Mouse (Mus musculus) spleen, postnatal 14 days (tissue): Measurements from ENCODE around the gene Tex36.

Experiments
- DNase-seq, 2 experiments: peaks; one replicate each; pipeline ENCODE4 v3.0.0; 2021 to 2022; ENCODE audit warnings: low spot score in 2 of 2

Tex36 gene

DNA sequence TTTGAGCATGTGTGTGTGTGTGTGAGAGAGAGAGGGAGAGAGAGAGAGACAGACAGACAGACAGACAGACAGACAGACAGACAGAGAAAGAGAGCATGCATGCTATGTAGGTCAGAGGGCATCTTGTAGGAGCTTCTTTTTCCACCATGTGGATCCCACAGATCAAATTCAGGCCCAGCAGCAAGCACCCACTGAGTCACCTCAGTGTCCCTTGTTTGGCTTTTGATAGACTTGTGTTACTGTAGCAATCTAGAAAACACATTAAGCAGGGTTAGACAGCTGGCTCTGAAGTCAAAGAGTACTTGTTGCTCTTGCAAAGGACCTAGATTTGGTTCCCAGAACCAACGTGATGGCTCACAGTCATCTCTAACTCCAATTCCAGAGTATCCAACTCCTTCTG is 10.2 kb downstream of the Tex36 start:
- no peak for DNase-seq

DNA sequence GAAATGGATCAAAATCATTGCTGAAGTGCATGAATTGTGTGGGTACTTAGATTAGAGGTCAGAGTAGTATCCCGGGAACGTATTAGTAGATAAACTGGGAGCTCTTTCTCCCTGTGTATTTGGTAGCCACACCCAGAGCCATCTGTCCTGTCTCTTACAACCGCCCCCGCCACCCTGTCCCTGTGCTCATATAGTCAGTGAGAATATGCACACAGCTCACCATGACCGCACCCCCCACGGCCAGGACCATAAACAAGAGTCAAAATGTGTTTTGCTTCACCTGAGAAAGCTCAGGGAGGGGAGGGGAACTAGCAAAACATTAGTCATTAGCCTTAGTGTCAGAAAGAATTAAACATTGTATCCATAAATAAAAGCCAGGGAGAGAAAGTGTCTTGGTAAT is 18.7 kb downstream of the Tex36 start:
- no peak for DNase-seq

DNA sequence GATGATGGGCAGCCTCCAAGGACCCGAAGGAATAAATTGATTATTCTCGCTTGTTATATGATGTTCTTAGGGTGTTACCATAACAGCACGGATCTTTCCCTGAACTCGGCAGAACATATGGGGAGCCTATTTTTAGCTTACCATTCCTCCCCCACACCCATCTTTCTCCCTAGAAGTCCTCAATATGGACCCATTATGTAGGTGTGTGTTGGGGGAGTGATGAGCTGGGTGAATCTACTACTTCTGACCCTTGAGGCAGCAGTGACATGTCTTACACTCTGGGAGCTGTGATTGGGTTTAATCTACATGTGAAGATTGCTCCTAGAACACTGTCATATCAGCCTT is 21.7 kb downstream of the Tex36 start:
- DNase-seq, result no peak

DNA sequence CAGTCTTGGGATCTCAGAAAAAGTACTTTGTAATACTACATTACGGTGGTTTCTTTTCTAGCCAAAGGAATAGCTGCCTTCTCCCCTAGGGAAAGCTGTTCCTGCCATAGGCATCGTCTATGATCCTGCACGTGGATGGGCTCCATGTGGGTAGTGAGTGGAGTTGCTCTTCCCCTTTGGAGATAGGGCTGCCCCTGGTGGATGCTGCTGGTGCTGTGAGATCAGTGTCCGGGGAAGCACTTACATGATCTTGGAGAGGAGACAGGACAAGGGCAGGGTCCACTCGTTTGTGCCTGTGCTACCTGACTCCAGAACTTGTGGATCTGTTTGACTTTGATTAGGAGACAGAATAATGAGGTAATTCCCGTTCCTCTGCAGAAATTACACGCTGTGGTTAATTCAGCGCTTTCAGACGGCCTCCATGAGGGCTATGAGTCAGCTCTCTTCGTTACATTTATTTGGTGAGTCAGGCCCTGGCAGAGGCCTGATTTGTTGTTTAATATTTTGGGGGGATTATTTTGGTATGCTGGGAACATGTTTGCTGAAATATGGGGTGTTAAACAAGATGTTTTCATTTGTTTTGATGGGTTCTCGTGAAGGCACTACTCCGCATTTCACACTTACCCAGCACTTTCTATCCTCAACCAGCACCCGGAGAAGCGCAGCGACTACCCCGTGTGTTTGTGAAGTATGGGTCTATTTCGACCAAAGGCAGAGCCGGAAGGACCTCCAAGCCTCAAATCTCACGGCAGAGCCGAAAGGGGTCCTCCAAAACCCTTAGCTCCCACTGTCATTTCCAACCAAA is 22.3 kb downstream of the Tex36 start:
- DNase-seq, result no peak

DNA sequence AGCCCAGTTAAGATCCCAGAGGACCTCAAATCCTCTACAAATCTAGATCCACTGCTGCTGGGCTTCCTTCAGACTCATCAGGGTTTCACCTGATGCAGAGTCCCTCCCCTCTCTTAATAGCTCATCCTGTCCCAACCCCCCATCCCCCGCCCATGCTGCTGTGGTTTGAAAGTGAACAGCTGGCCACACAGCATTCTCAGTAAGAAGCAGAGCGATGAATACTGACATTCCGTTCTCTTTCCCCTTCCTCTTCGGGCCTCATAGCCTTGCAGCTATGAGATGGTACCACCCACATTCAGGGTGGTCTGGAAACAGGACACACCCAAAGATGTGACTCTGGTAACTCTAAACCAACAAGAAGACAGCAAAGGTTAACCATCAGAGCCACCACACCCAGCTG is 25.1 kb downstream of the Tex36 start:
- DNase-seq, result no peak

DNA sequence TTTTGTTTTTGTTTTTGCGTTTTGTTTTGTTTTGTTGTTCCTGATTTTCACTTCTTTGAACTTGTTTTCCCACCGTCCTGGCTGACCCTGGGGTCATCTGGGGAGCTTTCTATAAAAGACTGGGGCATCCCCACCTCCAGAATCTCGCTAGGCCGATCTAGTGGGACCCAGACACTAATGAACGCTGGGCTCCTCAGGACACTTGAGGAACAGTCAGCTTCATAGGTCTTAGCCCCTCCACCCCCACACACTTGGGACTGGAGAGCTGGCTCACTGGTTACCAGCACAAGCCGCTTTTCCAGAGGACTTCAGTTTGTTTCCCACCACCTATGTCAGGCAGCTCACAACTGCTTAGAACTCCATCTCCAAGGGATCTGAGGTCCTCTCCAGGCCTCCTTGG is 25.7 kb downstream of the Tex36 start:
- DNase-seq, result no peak

DNA sequence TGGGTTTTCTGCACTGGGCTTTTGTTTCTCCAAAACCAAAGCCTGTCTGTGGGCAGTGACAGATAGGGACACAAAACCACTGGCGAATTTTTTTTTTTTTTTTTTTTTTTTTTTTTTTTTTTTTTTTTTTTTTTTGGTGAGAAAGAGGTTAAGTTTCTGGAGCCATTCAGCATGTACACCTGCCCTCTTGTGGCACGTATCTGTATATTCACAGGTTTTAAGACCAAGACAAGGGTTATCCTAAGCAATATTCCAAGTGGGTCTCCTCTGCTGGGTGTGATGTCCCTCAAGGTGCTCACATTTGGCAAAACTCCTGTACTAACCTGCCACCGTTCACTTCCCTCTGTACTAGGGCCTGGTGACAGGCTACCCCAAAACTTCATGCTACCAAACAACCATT is 30.0 kb downstream of the Tex36 start:
- DNase-seq, result no peak

DNA sequence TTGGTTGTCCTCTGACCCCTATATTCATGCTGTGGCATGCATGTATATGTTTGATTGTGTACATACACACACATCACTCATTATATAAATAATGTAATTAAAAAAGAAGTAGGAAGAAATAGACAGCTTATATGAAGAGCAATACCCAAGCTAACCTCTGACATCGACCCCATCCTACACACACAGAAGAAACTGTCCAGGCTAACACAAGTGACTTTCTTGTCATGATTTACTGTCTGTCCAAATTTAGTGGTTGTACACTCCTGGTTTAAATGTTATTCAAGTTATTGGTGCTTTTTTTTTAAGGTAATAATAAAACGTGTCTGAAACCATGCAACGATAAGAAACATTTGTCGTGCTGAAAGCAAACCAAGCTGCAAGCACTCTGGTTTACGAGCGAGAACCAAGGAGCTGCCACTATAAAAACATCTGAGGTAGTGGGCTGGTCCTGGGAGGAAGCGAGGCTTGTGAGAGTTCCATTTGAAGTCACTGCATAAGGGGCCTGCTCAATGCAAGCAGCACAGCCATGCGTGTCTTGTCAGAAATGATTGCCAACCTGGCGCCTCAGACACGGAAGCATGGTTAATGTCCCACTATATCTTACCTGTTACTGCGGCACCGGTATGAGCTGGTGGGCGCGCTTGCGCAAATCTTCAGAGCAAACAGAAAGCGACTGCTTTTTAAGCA is 32.6 kb downstream of the Tex36 start:
- DNase-seq, result no peak

DNA sequence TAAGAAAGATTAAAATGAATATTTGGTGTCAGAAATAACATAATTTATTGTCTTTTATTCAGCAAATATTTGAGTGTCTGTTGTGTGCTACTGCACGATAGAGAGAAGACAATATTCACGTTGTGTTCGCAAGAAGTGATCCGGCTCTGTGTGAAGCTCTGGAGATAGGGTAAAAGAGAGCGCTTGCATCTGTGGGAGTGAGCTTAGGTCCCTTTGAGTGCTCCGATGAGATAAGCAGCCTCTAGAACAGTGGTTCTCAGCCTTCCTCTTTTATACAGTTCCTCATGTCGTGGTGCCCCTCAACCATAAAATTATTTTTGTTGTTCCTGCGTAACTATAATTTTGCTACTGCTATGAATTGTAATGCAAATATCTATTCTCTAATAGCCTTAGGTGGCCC is 37.4 kb downstream of the Tex36 start:
- no peak for DNase-seq

DNA sequence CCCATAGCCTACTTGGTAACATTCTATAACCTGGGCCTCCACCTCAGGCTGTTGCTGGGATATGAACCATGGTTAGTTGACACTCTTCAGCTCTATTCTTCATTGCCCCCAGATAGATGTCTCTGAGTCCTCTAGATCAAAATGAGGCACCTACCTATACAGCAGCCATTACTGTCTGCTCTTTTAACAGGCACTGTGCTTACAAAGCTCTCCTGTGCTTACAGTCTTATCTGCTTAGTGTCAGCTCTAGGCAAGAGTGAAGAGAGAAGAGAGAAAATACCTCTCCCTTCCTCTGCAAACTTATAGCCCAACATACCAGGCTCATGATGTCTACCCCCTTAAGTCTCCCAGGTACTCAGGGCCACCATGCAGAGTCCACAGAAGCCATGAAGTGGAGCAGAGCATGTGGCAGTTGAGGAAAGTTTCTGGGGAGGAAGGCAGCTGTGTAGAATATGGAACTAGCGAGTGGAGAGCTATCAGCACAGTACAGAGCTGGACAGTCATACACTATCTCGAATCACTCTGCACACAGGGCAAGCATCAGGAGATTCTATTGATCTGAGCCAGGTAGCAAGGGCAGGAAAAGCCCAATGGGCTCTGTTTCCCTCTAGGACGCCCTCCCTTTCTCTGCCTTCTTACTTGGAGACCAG is 38.7 kb downstream of the Tex36 start:
- no peak for DNase-seq

DNA sequence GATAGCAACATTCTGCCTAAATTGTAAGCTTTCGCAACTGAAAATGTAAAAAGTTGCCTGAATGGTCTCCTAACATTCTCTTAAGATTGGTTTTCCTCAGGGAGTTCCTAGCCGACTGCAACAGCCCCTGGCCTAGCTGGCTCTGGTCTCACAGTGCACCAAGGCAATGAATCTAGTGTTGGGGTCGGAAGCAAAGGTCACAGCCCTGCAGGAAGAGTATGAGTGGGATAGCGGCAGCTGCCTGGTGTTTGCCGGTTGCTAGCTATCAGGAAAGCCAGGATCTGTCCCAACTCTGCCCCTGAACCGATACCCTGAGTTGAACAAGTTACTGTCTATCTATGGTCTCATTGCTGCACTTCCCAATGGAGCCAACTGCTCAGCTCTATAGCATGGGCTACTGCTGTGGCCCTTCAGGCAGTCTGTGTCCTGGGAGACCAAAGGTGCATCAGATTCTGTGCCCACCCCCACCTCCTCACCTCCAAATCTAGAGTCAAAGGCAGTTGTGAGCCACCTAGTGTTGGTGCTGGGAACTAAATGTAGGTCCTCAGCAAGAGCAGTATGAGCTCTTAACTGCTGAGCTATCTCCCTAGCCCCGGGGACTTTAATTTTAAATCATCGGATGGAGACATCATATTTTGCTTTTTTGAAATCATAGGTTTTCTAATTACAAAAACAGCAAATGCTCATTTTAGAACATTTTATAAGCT is 46.0 kb downstream of the Tex36 start:
- no peak for DNase-seq

DNA sequence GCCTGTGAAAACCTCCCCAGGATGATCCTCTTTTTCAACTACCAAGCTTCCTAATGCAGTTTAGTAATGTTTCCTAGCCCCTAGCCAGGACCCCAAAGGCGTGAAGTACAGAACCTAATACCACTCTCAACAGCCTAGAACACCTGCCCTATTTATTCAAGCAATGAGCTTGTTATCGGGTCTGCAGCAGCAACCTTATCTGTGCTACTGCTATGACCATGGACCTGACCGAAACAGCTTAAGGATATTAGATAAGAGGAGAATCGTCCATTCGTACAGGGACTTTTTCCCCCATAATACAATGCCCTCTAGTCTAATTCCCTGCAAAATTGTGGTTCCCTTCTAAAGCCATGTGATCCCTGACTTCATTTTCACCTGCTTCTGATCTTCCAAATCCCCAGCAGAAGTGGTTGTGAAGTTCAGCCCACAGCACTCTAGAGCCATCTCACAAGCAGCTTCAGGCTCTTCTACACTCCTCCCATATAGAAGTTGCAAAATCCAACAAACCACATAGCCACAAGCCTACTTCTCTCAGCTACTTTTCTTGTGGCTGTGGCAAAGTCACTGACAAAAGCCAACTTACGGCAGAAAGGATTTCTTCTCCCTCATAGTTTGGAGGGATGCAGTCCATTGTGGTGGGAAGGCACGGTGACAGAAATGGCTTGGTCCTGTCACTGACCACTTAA is 49.5 kb downstream of the Tex36 start:
- DNase-seq, result no peak

DNA sequence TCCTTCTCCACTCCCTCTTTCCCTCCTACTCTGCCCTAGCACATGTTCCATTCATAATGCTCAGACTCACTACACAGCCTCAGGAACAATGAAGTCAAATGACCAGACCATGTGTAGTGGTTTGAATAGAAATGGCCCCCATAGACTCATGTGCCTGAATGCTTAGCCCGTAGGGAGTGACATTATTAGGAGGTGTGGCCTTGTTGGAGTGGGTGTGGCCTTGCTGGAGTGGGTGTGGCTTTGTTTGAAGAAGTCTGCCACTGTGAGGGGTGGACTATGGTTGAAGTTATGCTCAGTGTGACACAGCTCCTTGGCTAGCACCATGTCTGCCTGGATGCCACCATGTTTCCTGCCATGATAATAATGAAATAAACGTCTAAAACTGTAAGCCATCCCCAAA is 51.0 kb downstream of the Tex36 start:
- DNase-seq, result no peak

DNA sequence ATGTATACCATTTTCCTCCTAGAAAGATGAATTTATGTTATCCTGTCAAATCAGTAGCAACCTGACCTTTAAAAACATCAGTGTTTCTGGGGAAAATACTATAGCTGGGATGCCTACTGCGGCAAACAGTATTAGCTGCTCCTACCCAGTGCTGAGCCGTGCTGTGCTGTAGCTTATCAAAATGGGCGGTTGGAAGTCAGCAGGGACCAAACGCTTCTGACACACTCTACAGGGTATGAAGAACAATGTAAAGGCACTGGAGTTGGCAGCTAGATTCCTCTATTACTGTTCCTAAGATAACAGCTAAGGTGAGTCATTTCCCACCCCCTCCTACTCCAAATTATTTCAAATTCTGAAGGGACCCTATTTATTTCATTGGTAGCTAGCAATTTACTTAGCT is 53.5 kb downstream of the Tex36 start:
- DNase-seq, result no peak

DNA sequence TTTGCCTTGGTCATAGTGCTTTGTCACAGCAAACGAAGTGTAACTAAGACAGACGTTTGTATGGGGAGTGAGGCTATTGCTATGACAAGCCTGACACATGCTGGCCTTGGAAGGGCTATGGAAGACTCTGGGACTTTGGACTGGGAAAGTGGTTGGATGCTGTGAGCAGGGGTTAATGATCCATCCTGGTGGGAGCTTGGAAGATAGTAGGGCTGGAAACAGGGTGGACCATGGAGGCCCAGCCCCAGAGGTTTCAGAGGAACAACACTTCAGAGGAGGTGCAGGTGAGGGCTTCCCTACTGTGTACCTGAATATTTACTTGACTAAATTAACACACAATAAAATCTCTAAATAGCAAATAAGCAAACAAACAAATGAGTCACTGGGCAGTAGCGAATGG is 56.3 kb downstream of the Tex36 start:
- no peak for DNase-seq

DNA sequence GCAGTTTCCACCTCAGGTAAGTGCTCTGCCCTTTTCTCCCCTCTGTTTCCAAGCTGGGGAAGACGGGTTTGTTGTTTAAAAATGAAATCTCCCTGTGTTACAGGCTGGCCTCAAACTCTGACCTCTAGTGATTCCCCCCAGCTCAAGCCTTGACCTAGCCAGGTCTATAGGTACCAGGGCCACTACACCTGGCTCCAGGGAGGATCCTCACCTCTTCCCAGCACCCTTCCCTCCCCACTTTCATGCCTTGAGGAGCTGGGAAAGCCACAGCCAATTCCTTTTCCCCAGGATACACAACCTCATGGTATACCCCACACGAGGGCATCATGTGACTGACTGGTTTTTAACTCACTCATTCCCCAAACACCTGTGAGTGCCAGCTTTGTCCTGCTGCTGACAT is 57.0 kb downstream of the Tex36 start:
- no peak for DNase-seq

DNA sequence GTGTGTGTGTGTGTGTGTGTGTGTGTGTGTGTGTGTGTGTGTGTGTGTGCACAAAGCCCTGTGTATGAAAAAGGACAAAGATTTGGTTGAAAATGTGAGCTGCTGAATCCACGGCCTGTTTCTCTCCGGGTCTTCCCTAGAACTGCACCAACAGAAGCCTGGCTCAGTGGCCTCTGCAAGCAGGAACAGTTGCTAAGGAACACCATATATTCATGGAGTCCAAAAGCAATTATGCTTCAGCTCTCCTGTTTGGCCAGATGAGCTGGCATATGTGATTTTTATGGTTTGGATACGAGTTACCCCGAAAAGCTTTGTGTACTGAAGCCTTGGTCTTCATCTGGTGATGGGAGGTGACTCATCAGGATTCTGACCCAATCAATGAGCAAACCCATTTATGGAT is 58.8 kb downstream of the Tex36 start:
- no peak for DNase-seq

DNA sequence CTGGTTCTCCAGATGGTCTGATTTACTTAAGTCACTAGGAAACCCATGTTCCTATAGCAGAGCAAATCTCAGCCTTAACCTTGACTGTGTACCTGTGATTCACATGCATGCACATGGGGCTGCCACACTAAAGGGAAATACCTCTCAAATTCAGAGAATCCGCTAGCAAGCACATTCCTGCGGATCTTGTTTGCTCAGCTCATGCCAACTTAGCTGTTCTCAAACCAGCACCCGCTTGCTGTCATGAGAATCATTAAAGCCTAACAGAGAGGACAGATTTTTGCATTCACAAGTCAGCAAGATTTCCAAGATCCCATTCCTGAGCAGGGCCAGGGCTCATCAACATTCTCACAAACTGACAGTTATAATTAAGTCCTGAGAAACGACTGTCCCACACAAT is 64.6 kb downstream of the Tex36 start:
- no peak for DNase-seq
